Mouse (Mus musculus) heart, adult 2 months (tissue): Measurements from ENCODE around the gene Trio.

Experiments
- CTCF ChIP-seq: fragments of 200-600 bp; IDR thresholded peaks from 2 replicates; pipeline ENCODE4 v1.8.1; 2022; ENCODE audit warnings: antibody characterized with exemption, mild to moderate bottlenecking, moderate library complexity
- EP300 ChIP-seq: fragments of 200-500 bp; IDR thresholded peaks from 2 replicates; pipeline ENCODE4 v1.6.1; 2011; ENCODE audit warnings: low read depth, low read length, control low read depth; ENCODE audit not compliant: insufficient read depth
- POLR2A ChIP-seq: fragments of 200-500 bp; IDR thresholded peaks from 2 replicates; pipeline ENCODE4 v1.6.1; 2011; ENCODE audit warnings: mild to moderate bottlenecking, low read depth, low read length, control low read depth; ENCODE audit not compliant: insufficient read depth

GRCm38 (mm10) chr15:27791141-27791540 is 234.5 kb downstream of the Trio start:
- TF ChIP-seq CTCF (no peak), POLR2A (no peak), EP300 (no peak)
